Mouse (Mus musculus): ENCODE measurements at regions not wholly inside any gene's neighbourhood (a gene's known extent, or its start where the extent isn't known, plus 50 kb on each side); places are given as distances from the start of the nearest gene placed in this dataset.
A peak's percentile ranks its signal among the peaks of the same experiment; 100 is the strongest.

DNA sequence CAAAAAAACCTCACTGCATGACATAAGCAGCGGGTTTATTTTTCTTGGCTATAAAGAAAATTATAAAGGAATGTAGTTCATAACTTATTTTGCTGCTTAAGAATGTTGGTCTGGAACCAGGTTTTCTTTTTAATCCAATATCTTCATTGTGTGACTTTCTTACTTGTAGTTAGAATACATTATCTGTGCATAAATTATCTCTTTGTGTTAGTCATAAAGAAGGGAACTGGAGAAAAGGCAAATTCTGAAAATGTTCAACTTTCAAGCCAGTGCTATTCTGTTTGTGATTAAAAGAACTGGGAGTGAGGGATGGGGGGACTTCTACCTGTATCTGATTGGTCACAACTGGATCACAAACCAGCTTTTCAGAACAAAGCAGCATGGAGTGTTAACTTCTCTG, 551.1 kb upstream of the Cpxcr1 start:
- ATAC-seq (ENCODE audit: low TSS enrichment): peak; percentile 94

DNA sequence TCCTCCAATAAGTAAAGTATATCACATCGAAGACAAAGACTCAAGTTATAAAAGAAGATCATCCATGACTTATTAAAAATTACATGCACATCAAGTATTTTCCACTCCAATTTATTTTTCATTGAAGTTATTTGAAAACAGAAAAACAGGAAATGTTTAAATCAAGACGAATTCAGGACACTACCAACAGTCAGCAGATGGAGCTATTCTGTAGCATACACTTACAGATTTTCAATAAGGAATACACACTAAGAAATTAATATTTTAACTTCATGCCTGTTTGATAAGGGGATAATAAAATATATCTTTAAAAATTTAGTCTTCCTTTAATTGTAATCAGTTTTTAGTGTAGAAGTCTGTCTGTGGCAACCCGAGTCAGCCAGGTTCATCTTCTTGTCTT, 519.3 kb upstream of the Cpxcr1 start:
- ATAC-seq (ENCODE audit: low TSS enrichment): no peak
